Mouse (Mus musculus) heart, embryonic 14.5 days (tissue): ENCODE data around the gene Cadm3. TPM values are rescaled to one million over a fixed set of nuclear protein-coding genes. Genes with fewer than 3 reads are reported as not detected.

Source experiments
- polyA plus RNA-seq: library from polyadenylated mRNA; unstranded; fragments of >200 nt; fragmentation: Nextera tagmentation; extraction: Ambion mirVana; gene quantifications from 2 replicates; pipeline ENCODE4 v1.2.1, GENCODE M21; 2014

Gene Cadm3
- polyA plus RNA-seq, 1 experiment from 2014 or later: 1.1 TPM

Other genes with a start within 250 kb of the Cadm3 start
- gene Olfr1408, start 230.3 kb downstream of the Cadm3 start, polyA plus RNA-seq: not detected in 2 replicates
- not detected in 2 replicates for gene Olfr1406, start 177.1 kb downstream of the Cadm3 start, polyA plus RNA-seq
- not detected in 2 replicates for gene Olfr218, start 169.9 kb downstream of the Cadm3 start, polyA plus RNA-seq
- not detected in 2 replicates for gene Olfr1404, start 155.3 kb downstream of the Cadm3 start, polyA plus RNA-seq
- gene Fcer1a, start 140.5 kb downstream of the Cadm3 start, polyA plus RNA-seq: not detected in 2 replicates
- not detected in 2 replicates for gene Olfr418, start 101.7 kb downstream of the Cadm3 start, polyA plus RNA-seq
- gene Mptx2, start 89.9 kb downstream of the Cadm3 start, polyA plus RNA-seq: not detected in 2 replicates
- 0.45 and 0.96 TPM in 2 replicates for gene Ackr1, start 33.9 kb downstream of the Cadm3 start, polyA plus RNA-seq
- 2.2 and 2.5 TPM in 2 replicates for gene Aim2, start 16.8 kb downstream of the Cadm3 start, polyA plus RNA-seq
- gene Ifi206, start 123.3 kb upstream of the Cadm3 start, polyA plus RNA-seq: 0.16 and 0.42 TPM in 2 replicates
- not detected in 2 replicates for gene Ifi214, start 168.3 kb upstream of the Cadm3 start, polyA plus RNA-seq
- gene Ifi213, start 231.6 kb upstream of the Cadm3 start, polyA plus RNA-seq: 0.22 TPM in 1 of 2 replicates, not detected in the other